Mouse (Mus musculus) kidney, embryonic 14.5 days (tissue): ENCODE data around the gene Fam71e1. TPM values are rescaled to one million over a fixed set of nuclear protein-coding genes. Genes with fewer than 3 reads are reported as not detected.

Experiments
- ATAC-seq: fragments of 200-750 bp; cut with Nextera tagmentation; 2 replicates; pipeline ENCODE4 v1.8.0; 2017; ENCODE audit warnings: moderate number of reproducible peaks, mild to moderate bottlenecking, moderate TSS enrichment, moderate library complexity; ENCODE audit not compliant: low FRiP score, low TSS enrichment
- H3K27ac ChIP-seq: fragments of 300-500 bp; sonication (generic); 2 replicates; pipeline ENCODE4 v1.5.1; 2014; ENCODE audit warnings: low read depth, mild to moderate bottlenecking, low read length, moderate library complexity, mixed read lengths
- H3K27me3 ChIP-seq: fragments of 300-500 bp; sonication (generic); 2 replicates; pipeline ENCODE4 v1.6.1; 2014; ENCODE audit warnings: mild to moderate bottlenecking, low read length; ENCODE audit not compliant: control insufficient read depth, insufficient read depth
- H3K36me3 ChIP-seq: fragments of 300-500 bp; sonication (generic); 2 replicates; pipeline ENCODE4 v1.6.1; 2014; ENCODE audit warnings: low read length, mixed read lengths; ENCODE audit not compliant: control insufficient read depth, insufficient read depth
- H3K4me1 ChIP-seq: fragments of 300-500 bp; sonication (generic); 2 replicates; pipeline ENCODE4 v1.6.1; 2014; ENCODE audit warnings: low read length, mixed read lengths; ENCODE audit not compliant: control insufficient read depth, insufficient read depth
- H3K4me2 ChIP-seq: fragments of 300-500 bp; sonication (generic); replicated peaks from 2 replicates; pipeline ENCODE4 v1.6.1; 2014; ENCODE audit warnings: low read depth, mild to moderate bottlenecking, low read length
- H3K4me3 ChIP-seq: fragments of 300-500 bp; sonication (generic); 2 replicates; pipeline ENCODE4 v1.5.1; 2014; ENCODE audit warnings: mild to moderate bottlenecking, low read length
- H3K9ac ChIP-seq: fragments of 300-500 bp; sonication (generic); 2 replicates; pipeline ENCODE4 v1.6.1; 2014; ENCODE audit warnings: low read depth, mild to moderate bottlenecking, low read length, moderate library complexity
- H3K9me3 ChIP-seq: fragments of 300-500 bp; sonication (generic); 2 replicates; pipeline ENCODE4 v1.6.1; 2016; ENCODE audit warnings: low read length; ENCODE audit not compliant: control insufficient read depth
- WGBS: fragments of 180-500 bp; shearing (Covaris S2); extraction: QIAGEN DNeasy Blood & Tissue Kit; methylation state at CpG from one replicate; pipeline ENCODE4 v1.1.7; 2014; 5-methylcytosine and 5-hydroxymethylcytosine counted together
- polyA plus RNA-seq: library from polyadenylated mRNA; unstranded; fragments of >200 nt; fragmentation: Nextera tagmentation; extraction: Ambion mirVana; gene quantifications from 2 replicates; pipeline ENCODE4 v1.2.1, GENCODE M21; 2014

Gene Fam71e1
- 13.2 and 16.6 TPM in 2 replicates for polyA plus RNA-seq

GRCm38 (mm10) chr7:44495992-44496770 is at the start of gene Fam71e1, which contains the start of gene Emc10:
Gene Fam71e1, plus strand, starts transcription at chr7:44496581.
Gene Emc10, minus strand, starts transcription at chr7:44496529.
- peak; percentile 97 for ATAC-seq
- under 1% methylated on average over 58 of the region's 58 CpGs for WGBS
- peak within 1 kb of the TSS; percentile 60 for H3K4me2 ChIP-seq

GRCm38 (mm10) chr7:44453256-44453655 is 43.1 kb upstream of the Fam71e1 start:
- H3K27ac ChIP-seq = no peak overlapping the region
- no peak for ATAC-seq
- 10% methylated on average over 3 of the region's 3 CpGs for WGBS

More at GRCm38 (mm10) chr7:44495992-44496770, at the start of gene Fam71e1, which contains the start of gene Emc10:
- Histone ChIP-seq H3K9ac (peak within 1 kb of the TSS; percentile 67), H3K9me3 (no peaks in the 10 kb centered on the region), H3K27ac (peak within 1 kb of the TSS; percentile 87), H3K36me3 (peaks cover 21% of the 10 kb centered on the region), H3K4me3 (peak within 1 kb of the TSS; percentile 79), H3K4me1 (peaks cover 5% of the 10 kb centered on the region; the same call in 1 of the 2 replicates), H3K27me3 (no peaks in the 10 kb centered on the region)

GRCm38 (mm10) chr7:44456302-44456701 is 40.1 kb upstream of the Fam71e1 start:
- Histone ChIP-seq H3K9me3 (no peaks in the 10 kb centered on the region), H3K4me2 (no peak overlapping the region), H3K36me3 (no peaks in the 10 kb centered on the region), H3K27ac (no peak overlapping the region), H3K9ac (no peak overlapping the region), H3K4me3 (no peak overlapping the region), H3K27me3 (peaks cover 12% of the 10 kb centered on the region), H3K4me1 (peaks cover 4% of the 10 kb centered on the region; the same call in 1 of the 2 replicates)
- WGBS = 81% methylated on average over 1 of the region's 1 CpGs
- no peak for ATAC-seq

More at GRCm38 (mm10) chr7:44453256-44453655, 43.1 kb upstream of the Fam71e1 start:
- no peaks in the 10 kb centered on the region for H3K27me3 ChIP-seq
- H3K4me3 ChIP-seq = no peak overlapping the region
- no peak overlapping the region for H3K9ac ChIP-seq
- no peaks in the 10 kb centered on the region for H3K9me3 ChIP-seq
- no peaks in the 10 kb centered on the region for H3K36me3 ChIP-seq
- no peak overlapping the region for H3K4me2 ChIP-seq
- peaks cover 4% of the 10 kb centered on the region; the same call in 1 of the 2 replicates for H3K4me1 ChIP-seq

- Histone ChIP-seq H3K4me2 (no peak overlapping the region), H3K36me3 (no peaks in the 10 kb centered on the region), H3K27ac (no peak overlapping the region), H3K4me1 (no peaks in the 10 kb centered on the region), H3K9me3 (no peaks in the 10 kb centered on the region), H3K27me3 (peaks cover 45% of the 10 kb centered on the region), H3K9ac (no peak overlapping the region), H3K4me3 (no peak overlapping the region)
- WGBS = 69% methylated on average over 6 of the region's 6 CpGs
- ATAC-seq = no peak
Observed at GRCm38 (mm10) chr7:44460067-44460466, 36.3 kb upstream of the Fam71e1 start.

GRCm38 (mm10) chr7:44460767-44461502 is 35.4 kb upstream of the Fam71e1 start:
- Histone ChIP-seq H3K9ac (no peak overlapping the region), H3K27ac (no peak overlapping the region), H3K4me3 (no peak overlapping the region), H3K4me2 (no peak overlapping the region), H3K27me3 (peaks cover 45% of the 10 kb centered on the region), H3K9me3 (no peaks in the 10 kb centered on the region), H3K4me1 (no peaks in the 10 kb centered on the region), H3K36me3 (no peaks in the 10 kb centered on the region)
- no peak for ATAC-seq
- WGBS = 76% methylated on average over 31 of the region's 31 CpGs

GRCm38 (mm10) chr7:44461503-44462217 is 34.7 kb upstream of the Fam71e1 start:
- Histone ChIP-seq H3K27me3 (peaks cover 45% of the 10 kb centered on the region), H3K36me3 (no peaks in the 10 kb centered on the region), H3K4me3 (peak overlapping the region; percentile 29; the same call in 1 of the 2 replicates), H3K9me3 (no peaks in the 10 kb centered on the region), H3K4me1 (no peaks in the 10 kb centered on the region), H3K9ac (no peak overlapping the region), H3K4me2 (peak overlapping the region; percentile 53; the same call in 1 of the 2 replicates), H3K27ac (no peak overlapping the region)
- ATAC-seq = 0 out of 2 replicates have a peak, but pooled peaks have one; percentile 7
- 49% methylated on average over 57 of the region's 57 CpGs for WGBS

GRCm38 (mm10) chr7:44462218-44463055 is 33.9 kb upstream of the Fam71e1 start:
- H3K27me3 ChIP-seq = peaks cover 45% of the 10 kb centered on the region
- H3K4me3 ChIP-seq = peak overlapping the region; percentile 29
- no peak for ATAC-seq
- no peaks in the 10 kb centered on the region for H3K36me3 ChIP-seq
- peak overlapping the region; percentile 53 for H3K4me2 ChIP-seq
- 15% methylated on average over 76 of the region's 77 CpGs for WGBS
- H3K9me3 ChIP-seq = no peaks in the 10 kb centered on the region
- H3K9ac ChIP-seq = peak overlapping the region; percentile 7; the same call in 1 of the 2 replicates
- H3K4me1 ChIP-seq = peaks cover 3% of the 10 kb centered on the region; the same call in 1 of the 2 replicates
- no peak overlapping the region for H3K27ac ChIP-seq

- H3K4me2 ChIP-seq = no peak overlapping the region; the same call in 1 of the 2 replicates
- H3K9ac ChIP-seq = no peak overlapping the region
- no peak for ATAC-seq
- H3K4me1 ChIP-seq = peaks cover 4% of the 10 kb centered on the region; the same call in 1 of the 2 replicates
- no peaks in the 10 kb centered on the region for H3K9me3 ChIP-seq
- H3K36me3 ChIP-seq = no peaks in the 10 kb centered on the region
- WGBS = 28% methylated on average over 8 of the region's 8 CpGs
- no peak overlapping the region for H3K27ac ChIP-seq
- H3K4me3 ChIP-seq = no peak overlapping the region
- H3K27me3 ChIP-seq = peaks cover 45% of the 10 kb centered on the region
Observed at GRCm38 (mm10) chr7:44463056-44463425, 33.3 kb upstream of the Fam71e1 start.
